Mouse (Mus musculus) cerebellum, adult 9-11 months (tissue): ENCODE results near the gene Cplx2.

Experiments
- DNase-seq: peaks from one replicate; pipeline ENCODE4 v3.0.0; 2022

Cplx2 gene

GRCm38 (mm10) chr13:54405805-54406204 is 34.7 kb downstream of the Cplx2 start:
- DNase-seq = no peak

DNA sequence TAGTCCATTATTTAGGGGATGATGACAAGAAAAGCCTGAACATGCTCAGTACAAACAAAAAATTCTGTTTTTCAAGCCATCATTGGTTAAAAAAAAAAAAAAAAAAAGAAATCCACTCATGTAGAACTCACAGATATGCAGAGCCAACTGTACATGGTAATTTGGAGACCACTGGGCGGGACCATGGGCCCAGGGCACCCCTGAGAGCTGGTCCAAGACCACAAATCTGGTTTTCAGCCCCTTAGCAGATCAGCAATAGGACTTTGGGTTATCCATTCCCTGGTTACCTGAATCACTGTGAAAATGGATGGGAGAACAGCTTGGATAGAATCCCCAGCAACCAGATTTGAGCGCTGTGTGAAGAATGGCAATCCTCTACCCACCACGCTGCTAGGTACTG is 40.5 kb downstream of the Cplx2 start:
- DNase-seq = no peak

DNA sequence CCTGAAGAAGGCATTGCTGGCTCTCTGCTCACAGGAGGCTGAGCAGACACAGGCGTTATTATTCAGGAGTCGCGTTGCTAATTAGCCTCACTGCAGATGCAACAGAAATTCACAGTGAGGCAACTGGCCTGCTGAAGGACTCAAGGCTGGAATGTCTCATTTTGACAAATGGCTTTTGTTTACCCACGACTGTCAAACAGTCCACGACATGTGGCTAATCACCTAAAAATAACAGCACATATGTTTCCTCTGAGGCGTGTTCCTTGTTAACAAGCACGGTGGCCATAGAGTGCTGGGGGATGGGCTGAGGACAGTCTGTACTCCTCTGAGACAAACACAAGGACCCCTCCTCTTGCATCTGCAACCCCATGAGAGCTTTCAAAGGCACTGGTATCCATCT is 41.1 kb downstream of the Cplx2 start:
- no peak for DNase-seq

DNA sequence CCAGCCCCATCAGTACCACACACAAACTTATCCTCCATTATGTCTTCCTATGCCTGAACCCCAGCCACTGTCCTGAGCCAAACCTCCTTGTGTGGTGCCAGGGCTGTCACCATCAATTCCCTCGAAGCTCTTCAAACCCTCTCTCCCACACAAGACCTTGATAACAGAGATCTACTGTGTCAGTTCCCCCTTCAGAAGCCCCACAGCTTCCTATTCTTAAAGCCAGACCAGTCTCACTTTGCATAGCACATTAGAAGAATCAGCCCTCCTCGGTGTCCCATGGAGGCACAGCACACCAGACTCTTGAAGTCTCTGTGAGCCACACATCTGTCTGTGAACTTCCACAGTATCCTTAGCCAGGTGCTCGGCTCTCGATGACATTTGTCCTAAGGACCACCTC is 41.6 kb downstream of the Cplx2 start:
- no peak for DNase-seq

GRCm38 (mm10) chr13:54415059-54415458 is 43.9 kb downstream of the Cplx2 start:
- no peak for DNase-seq

- DNase-seq = no peak
These were observed 47.7 kb downstream of the Cplx2 start for GRCm38 (mm10) chr13:54418781-54419327.

- no peak for DNase-seq
These were observed 49.1 kb downstream of the Cplx2 start for GRCm38 (mm10) chr13:54420226-54420625.

- DNase-seq = no peak
These were observed 54.1 kb downstream of the Cplx2 start for GRCm38 (mm10) chr13:54425269-54425668.

DNA sequence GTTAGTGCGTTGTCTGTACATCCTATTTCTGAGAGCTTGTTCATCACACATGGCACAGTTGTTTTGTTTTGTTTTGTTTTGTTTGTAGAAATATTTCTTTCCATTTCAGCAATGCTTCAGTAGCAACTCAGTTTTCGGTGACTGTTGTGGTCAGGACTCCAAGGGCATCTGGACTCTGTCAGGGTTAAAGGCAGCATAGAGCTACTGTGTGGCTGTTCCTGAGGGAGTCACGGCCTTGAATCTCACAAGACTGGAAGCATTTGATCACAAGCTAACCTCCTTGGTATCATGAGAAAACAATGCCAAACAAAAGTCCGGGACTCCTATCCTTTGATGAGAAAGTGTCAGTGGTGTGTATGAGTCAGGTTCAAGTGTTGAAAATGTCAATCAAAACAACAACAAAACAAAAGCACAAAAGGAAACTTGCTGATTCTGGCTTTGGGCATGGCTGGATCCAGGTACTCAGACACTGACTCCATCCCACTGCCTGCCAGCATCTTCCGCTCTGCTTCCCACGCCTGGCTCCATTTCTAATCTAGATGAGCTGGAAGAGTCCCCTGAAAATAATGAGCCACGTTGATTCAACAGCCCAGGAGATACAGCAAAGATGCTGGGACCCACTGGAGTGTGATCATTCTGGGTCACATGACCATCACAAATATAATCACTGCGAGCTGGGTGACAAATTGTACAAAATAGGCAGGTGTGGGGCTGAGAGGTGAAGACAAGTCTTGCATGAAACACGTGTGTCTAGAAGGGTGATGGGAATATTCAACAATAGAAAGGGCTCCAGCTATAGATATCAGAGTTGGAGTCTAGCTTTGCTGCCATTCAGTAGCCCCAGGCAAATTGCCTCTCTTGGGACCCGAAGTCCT is 55.9 kb downstream of the Cplx2 start:
- DNase-seq = no peak

DNA sequence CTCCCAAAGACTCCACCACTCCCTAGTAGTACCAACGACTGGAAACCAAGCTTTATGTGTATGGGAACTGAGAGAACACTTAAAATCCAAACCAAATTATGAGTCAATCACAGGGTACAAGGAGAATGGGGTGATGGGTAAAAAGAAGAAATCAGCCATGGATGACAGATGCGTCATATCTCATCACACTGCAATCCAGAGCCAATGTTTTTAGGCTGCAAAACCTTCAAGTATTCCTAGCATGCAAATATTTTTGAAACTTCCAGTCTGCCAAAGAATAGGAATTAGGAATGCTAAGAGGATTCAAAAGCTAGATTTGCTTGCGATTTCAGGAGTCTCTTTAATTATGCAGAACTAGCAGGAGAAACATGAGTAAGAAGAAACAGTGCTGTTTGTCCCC is 57.6 kb downstream of the Cplx2 start:
- DNase-seq = no peak

- no peak for DNase-seq
These were observed 58.9 kb downstream of the Cplx2 start for GRCm38 (mm10) chr13:54430051-54430450.

DNA sequence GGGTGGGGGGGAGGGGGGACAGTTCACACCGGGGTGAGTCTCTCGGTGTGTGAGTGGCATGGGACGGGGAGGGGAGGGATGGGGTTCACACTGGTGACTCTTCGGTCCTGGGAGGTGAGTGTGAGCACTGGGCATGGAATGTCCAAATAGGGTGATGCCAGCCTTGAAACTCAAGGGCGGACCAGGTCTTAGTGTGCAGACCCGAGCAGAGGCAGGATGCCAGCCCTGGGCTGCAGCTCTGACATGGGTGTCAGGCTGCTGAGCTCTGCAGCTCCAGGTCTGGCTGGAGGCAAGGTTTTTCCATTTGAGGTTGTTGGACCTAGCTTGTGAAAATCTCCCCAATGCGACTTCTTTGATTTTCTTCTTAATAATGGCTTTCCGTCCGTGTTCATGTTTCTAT is 60.0 kb downstream of the Cplx2 start:
- DNase-seq = no peak
